Mouse (Mus musculus): ENCODE data around the gene Cntnap4.

- TF ChIP-seq POLR2A (IDR thresholded peaks at IDR 0.05; ENCODE audit: low read depth, low read length), result no peak
- no peak for TF ChIP-seq CTCF (IDR thresholded peaks at IDR 0.05; ENCODE audit: extremely low read depth, insufficient read length, insufficient replicate concordance, low read depth, low read length)
Measured at GRCm38 (mm10) chr8:112743331-112743730, 173.5 kb downstream of the Cntnap4 start.
